Mouse (Mus musculus): ENCODE data around the gene Zfp667.

DNA sequence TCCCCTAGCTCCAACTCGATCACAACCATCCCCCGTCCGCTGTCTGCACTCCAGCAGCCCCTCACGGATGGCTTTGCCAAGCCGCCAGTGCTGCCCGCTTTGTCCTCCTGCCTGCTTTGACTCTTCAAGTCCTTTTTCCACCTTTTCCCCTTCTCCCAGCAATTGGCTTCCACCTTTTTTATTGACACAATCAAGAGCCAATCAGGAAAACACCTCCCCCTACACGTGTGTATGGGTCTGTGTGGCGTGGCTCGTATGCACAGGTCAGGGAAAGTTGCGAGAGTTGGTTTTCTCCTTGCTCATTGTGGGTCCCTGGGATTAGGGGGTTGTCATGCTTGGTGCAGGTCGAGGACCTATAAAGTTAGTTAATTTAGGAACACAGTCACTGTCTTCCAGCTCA, 46.6 kb upstream of the Zfp667 start:
- no peak for TF ChIP-seq EP300 (IDR thresholded peaks at IDR 0.05; ENCODE audit: low read depth)
- no peak for TF ChIP-seq CTCF (IDR thresholded peaks at IDR 0.05; ENCODE audit: low read depth)
